In the genomic region with DNA sequence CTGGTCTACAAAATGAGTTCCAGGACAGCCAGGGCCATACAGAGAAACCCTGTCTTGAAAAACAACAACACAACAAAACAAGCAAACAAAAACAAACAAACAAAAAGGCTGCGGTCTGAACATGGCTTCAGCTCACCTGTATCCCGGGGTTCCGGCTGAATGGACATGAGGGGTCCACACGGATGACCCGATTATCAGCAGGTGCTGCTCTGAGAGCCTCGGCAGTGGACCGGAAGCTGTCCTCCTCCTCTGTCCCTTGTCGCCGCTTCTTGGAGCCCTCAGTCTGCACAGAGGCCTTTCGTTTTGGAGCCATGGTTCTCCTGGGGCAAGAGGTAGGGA, we compare ENCODE assay signal across 8 mouse cellular contexts. TPM values are rescaled to one million over a fixed set of nuclear protein-coding genes. Genes with fewer than 3 reads are reported as not detected.
DNase-seq lines count a peak whose midpoint lies in the region; ATAC-seq and TF ChIP-seq lines count a peak whose summit lies in the region.

Gene Rrp9 (plus strand): TSS at position 301 of the 339 bp plus-strand sequence.

- H3K4me1 ChIP-seq in liver, adult 2 months (ENCODE audit: control insufficient read depth, insufficient read depth, low read length) = peaks cover 14% of the 10 kb centered on the region
- peaks cover 20% of the 10 kb centered on the region for H3K4me1 ChIP-seq in forebrain, embryonic 16.5 days (replicated peaks; ENCODE audit: control insufficient read depth, insufficient read depth, low read length)
- peaks cover 9% of the 10 kb centered on the region; the same call in 1 of the 2 replicates for H3K4me1 ChIP-seq in hindbrain, embryonic 11.5 days (replicated peaks; ENCODE audit: control insufficient read depth, insufficient read depth, low read length)
- peaks cover 57% of the 10 kb centered on the region for H3K4me1 ChIP-seq in limb, embryonic 10.5 days

- peak within 1 kb of the TSS; percentile 19 for H3ac ChIP-seq in myocyte (ENCODE audit: control insufficient read depth, insufficient read length)

- no peak for TF ChIP-seq CTCF in liver, adult 2 months (IDR thresholded peaks at IDR 0.05; ENCODE audit: low read depth, low read length)

- H3K36me3 ChIP-seq in liver, adult 2 months (ENCODE audit: control insufficient read depth, insufficient read depth, low read length) = no peaks in the 10 kb centered on the region
- no peaks in the 10 kb centered on the region for H3K36me3 ChIP-seq in forebrain, embryonic 16.5 days (ENCODE audit: control insufficient read depth, insufficient read depth)
- H3K36me3 ChIP-seq in hindbrain, embryonic 11.5 days (ENCODE audit: control insufficient read depth, insufficient read depth, low read length) = no peaks in the 10 kb centered on the region
- peaks cover 17% of the 10 kb centered on the region for H3K36me3 ChIP-seq in limb, embryonic 10.5 days
- peaks cover 5% of the 10 kb centered on the region for H3K36me3 ChIP-seq in myocyte (ENCODE audit: control insufficient read depth, insufficient read depth)

- peak within 1 kb of the TSS; percentile 28 for H3K4me2 ChIP-seq in forebrain, embryonic 16.5 days (ENCODE audit: low read length)
- H3K4me2 ChIP-seq in hindbrain, embryonic 11.5 days (replicated peaks; ENCODE audit: low read depth, low read length) = 0 out of 2 replicates have a peak within 1 kb of the TSS, but pooled peaks have one; percentile 19
- H3K4me2 ChIP-seq in myocyte (ENCODE audit: low read depth) = peak within 1 kb of the TSS; percentile 98

- peak within 1 kb of the TSS; percentile 62 for H3K9ac ChIP-seq in liver, adult 2 months (ENCODE audit: low read depth, low read length)
- H3K9ac ChIP-seq in forebrain, embryonic 16.5 days (replicated peaks; ENCODE audit: low read depth, low read length) = no peak within 1 kb of the TSS
- no peak within 1 kb of the TSS for H3K9ac ChIP-seq in hindbrain, embryonic 11.5 days (ENCODE audit: low read depth, low read length)

- no peaks in the 10 kb centered on the region for H3K27me3 ChIP-seq in liver, adult 2 months (ENCODE audit: control insufficient read depth, insufficient read depth, low read length)
- no peaks in the 10 kb centered on the region for H3K27me3 ChIP-seq in forebrain, embryonic 16.5 days (replicated peaks; ENCODE audit: control insufficient read depth, insufficient read depth, low read length)
- no peaks in the 10 kb centered on the region for H3K27me3 ChIP-seq in hindbrain, embryonic 11.5 days (ENCODE audit: control insufficient read depth, insufficient read depth, low read length)
- 0 out of 2 replicates have a peak, but pooled peaks cover 9% of the 10 kb centered on the region for H3K27me3 ChIP-seq in limb, embryonic 10.5 days (ENCODE audit: low read depth, poor library complexity, severe bottlenecking)
- no peaks in the 10 kb centered on the region for H3K27me3 ChIP-seq in myocyte (ENCODE audit: control insufficient read depth, insufficient read depth, insufficient read length)

- no peak for ATAC-seq in forebrain, embryonic 16.5 days
- ATAC-seq in hindbrain, embryonic 11.5 days (ENCODE audit: low FRiP score) = no peak

- 53% methylated on average over 10 of the region's 10 CpGs for WGBS in liver, adult 2 months
- WGBS in forebrain, embryonic 16.5 days = 88% methylated on average over 10 of the region's 10 CpGs
- 90% methylated on average over 10 of the region's 10 CpGs for WGBS in hindbrain, embryonic 11.5 days
- 91% methylated on average over 10 of the region's 10 CpGs for WGBS in limb, embryonic 10.5 days

- no peak for DNase-seq in liver, adult 2 months (ENCODE audit: extremely low read depth, low read depth, low spot score)
- DNase-seq in liver = no peak
- DNase-seq in adrenal gland, postnatal 10 days = peak; percentile 19
- no peak for DNase-seq in hindbrain, embryonic 11.5 days (ENCODE audit: low spot score)
- no peak for DNase-seq in limb, embryonic 10.5 days (ENCODE audit: low spot score)
- no peak for DNase-seq in thymus, postnatal 25 days

- no peaks in the 10 kb centered on the region for H3K9me3 ChIP-seq in forebrain, embryonic 16.5 days (ENCODE audit: control insufficient read depth, low read length)
- no peaks in the 10 kb centered on the region for H3K9me3 ChIP-seq in hindbrain, embryonic 11.5 days (ENCODE audit: control insufficient read depth, low read length)
- H3K9me3 ChIP-seq in limb, embryonic 10.5 days (replicated peaks) = no peaks in the 10 kb centered on the region

- no peak for TF ChIP-seq POLR2A in liver, adult 2 months (IDR thresholded peaks at IDR 0.05; ENCODE audit: extremely low read depth, insufficient read depth, low read length)
- no peak for TF ChIP-seq POLR2A in myocyte (IDR thresholded peaks at IDR 0.05; ENCODE audit: insufficient read length, low read depth)

- H3K4me3 ChIP-seq in liver, adult 2 months (ENCODE audit: insufficient read depth, low read depth, low read length) = peak within 1 kb of the TSS; percentile 51
- 0 out of 2 replicates have a peak within 1 kb of the TSS, but pooled peaks have one; percentile 6 for H3K4me3 ChIP-seq in forebrain, embryonic 16.5 days (replicated peaks; ENCODE audit: low read length)
- no peak within 1 kb of the TSS for H3K4me3 ChIP-seq in hindbrain, embryonic 11.5 days (ENCODE audit: low read depth, low read length)
- peak within 1 kb of the TSS; percentile 71 for H3K4me3 ChIP-seq in limb, embryonic 10.5 days
- H3K4me3 ChIP-seq in myocyte = peak within 1 kb of the TSS; percentile 54

- H3K79me2 ChIP-seq in liver, adult 2 months (ENCODE audit: control insufficient read depth, insufficient read depth, low read length) = peaks cover 3% of the 10 kb centered on the region; the same call in 1 of the 2 replicates
- H3K79me2 ChIP-seq in myocyte (ENCODE audit: control insufficient read depth, insufficient read depth) = peaks cover 8% of the 10 kb centered on the region

- peak within 1 kb of the TSS; percentile 93 for H3K27ac ChIP-seq in liver, adult 2 months (replicated peaks; ENCODE audit: insufficient read depth, low read depth, low read length)
- no peak within 1 kb of the TSS for H3K27ac ChIP-seq in forebrain, embryonic 16.5 days (ENCODE audit: low read length)
- no peak within 1 kb of the TSS for H3K27ac ChIP-seq in hindbrain, embryonic 11.5 days (ENCODE audit: low read depth, low read length)
- peak within 1 kb of the TSS; percentile 73 for H3K27ac ChIP-seq in limb, embryonic 10.5 days

TF ChIP-seq in myocyte, 11 proteins besides CTCF, POLR2A, EP300 and RAD21:
- no peak for TF ChIP-seq REST (IDR thresholded peaks at IDR 0.05; ENCODE audit: insufficient read depth, insufficient read length)
- TF ChIP-seq SRF (IDR thresholded peaks at IDR 0.05; ENCODE audit: control insufficient read depth, insufficient read length, low read depth) = no peak
- no peak for TF ChIP-seq USF1 (IDR thresholded peaks at IDR 0.05; ENCODE audit: low read depth)
- no peak for TF ChIP-seq MYOG (IDR thresholded peaks at IDR 0.05; ENCODE audit: control insufficient read depth in 1 of 3, insufficient read depth in 1 of 3, insufficient read length in 2 of 3, low read depth in 2 of 3)
- TF ChIP-seq CEBPB (IDR thresholded peaks at IDR 0.05; ENCODE audit: insufficient read depth, poor library complexity, severe bottlenecking) = no peak
- no peak for TF ChIP-seq TCF12 (IDR thresholded peaks at IDR 0.05; ENCODE audit: insufficient read depth, poor library complexity, severe bottlenecking)
- no peak for TF ChIP-seq MYOD1 (IDR thresholded peaks at IDR 0.05; ENCODE audit: control insufficient read depth in 1 of 3, insufficient read length in 2 of 3, low read depth in 2 of 3)
TF ChIP-seq in myocyte: peak in this region for 0.

RNA-seq across cellular contexts. Expression of gene Rrp9, which starts in this region (rescaled TPM):
- 7.8 and 9.3 TPM in 2 replicates for total RNA-seq in liver, adult 2 months (2014; rRNA removed)
- polyA plus RNA-seq in liver, adult 2 months (2012; rRNA removed) = 12.4 and 16.0 TPM in 2 replicates
- total RNA-seq in adrenal gland, postnatal 10 days (2021) = 10 to 100 TPM; 25.9 to 37.0 TPM
- 53.6 and 62.5 TPM in 2 replicates for polyA plus RNA-seq in forebrain, embryonic 16.5 days (2015; fragmentation: Nextera tagmentation; extraction: Ambion mirVana)
- polyA plus RNA-seq in hindbrain, embryonic 11.5 days (2014; fragmentation: Nextera tagmentation; extraction: Ambion mirVana) = 41.3 and 42.2 TPM in 2 replicates
- polyA plus RNA-seq in limb, embryonic 10.5 days (2016; fragmentation: Nextera tagmentation; extraction: Ambion mirVana) = 81.6 and 110 TPM in 2 replicates
- polyA plus RNA-seq in myocyte (2012; fragmentation: generic; extraction: Trizol) = 69.4 TPM

Comparison
In these comparisons a context has a peak if more than half of its experiments do, and no peak if none do; other contexts are left out.
1. H3K27ac ChIP-seq: peak in liver, adult 2 months (single experiment) and limb, embryonic 10.5 days (single experiment); none in forebrain, embryonic 16.5 days (single experiment) and hindbrain, embryonic 11.5 days (single experiment).
2. H3K4me2 ChIP-seq: peak in every context shown above with its lines; median percentile 98 in myocyte; 28 in forebrain, embryonic 16.5 days; 19 in hindbrain, embryonic 11.5 days.